Mouse (Mus musculus): ENCODE data around the gene Rccd1. TPM values are rescaled to one million over a fixed set of nuclear protein-coding genes. Genes with fewer than 3 reads are reported as not detected.

The Rccd1 gene
- polyA plus RNA-seq, 1 experiment from 2014 or later = 7.2 TPM

DNA sequence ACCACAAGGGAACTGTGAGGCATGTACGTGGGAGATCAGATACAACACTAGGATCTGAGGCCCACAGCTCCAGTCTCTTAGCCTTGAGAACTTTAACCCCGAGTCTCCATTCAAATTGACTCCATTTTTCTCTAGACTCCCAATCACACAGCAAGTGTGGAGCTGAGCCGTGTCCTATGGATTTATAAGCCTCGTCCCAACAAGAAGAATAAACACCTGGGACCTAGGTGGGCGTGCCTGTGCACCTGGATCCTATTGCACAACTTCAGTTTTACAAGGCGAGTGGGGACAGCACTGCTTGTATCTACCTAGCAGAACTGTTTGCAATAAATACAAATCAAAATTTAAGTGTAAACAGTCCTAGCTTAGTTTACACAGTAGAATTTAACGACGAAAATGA lies 918 bp downstream of the Rccd1 start:
- H3K9me3 ChIP-seq (ENCODE audit: control insufficient read depth, low read length) = no peaks in the 10 kb centered on the region
- H3K4me1 ChIP-seq (replicated peaks; ENCODE audit: control insufficient read depth, insufficient read depth, low read length) = peaks cover 9% of the 10 kb centered on the region
- peak overlapping the region; percentile 70 for H3K4me2 ChIP-seq (ENCODE audit: low read depth, low read length)
- H3K27ac ChIP-seq (ENCODE audit: low read length) = no peak overlapping the region; the same call in 1 of the 2 replicates
- 13% methylated on average over 8 of the region's 8 CpGs for WGBS
- H3K27me3 ChIP-seq (ENCODE audit: control insufficient read depth, insufficient read depth, low read depth, low read length) = no peaks in the 10 kb centered on the region
- ATAC-seq (ENCODE audit: low read depth) = no peak
- H3K36me3 ChIP-seq (ENCODE audit: control insufficient read depth, insufficient read depth, low read length) = peaks cover 19% of the 10 kb centered on the region
- peak overlapping the region; percentile 63 for H3K9ac ChIP-seq (ENCODE audit: low read length)
- H3K4me3 ChIP-seq (ENCODE audit: low read length) = peak overlapping the region; percentile 67

DNA sequence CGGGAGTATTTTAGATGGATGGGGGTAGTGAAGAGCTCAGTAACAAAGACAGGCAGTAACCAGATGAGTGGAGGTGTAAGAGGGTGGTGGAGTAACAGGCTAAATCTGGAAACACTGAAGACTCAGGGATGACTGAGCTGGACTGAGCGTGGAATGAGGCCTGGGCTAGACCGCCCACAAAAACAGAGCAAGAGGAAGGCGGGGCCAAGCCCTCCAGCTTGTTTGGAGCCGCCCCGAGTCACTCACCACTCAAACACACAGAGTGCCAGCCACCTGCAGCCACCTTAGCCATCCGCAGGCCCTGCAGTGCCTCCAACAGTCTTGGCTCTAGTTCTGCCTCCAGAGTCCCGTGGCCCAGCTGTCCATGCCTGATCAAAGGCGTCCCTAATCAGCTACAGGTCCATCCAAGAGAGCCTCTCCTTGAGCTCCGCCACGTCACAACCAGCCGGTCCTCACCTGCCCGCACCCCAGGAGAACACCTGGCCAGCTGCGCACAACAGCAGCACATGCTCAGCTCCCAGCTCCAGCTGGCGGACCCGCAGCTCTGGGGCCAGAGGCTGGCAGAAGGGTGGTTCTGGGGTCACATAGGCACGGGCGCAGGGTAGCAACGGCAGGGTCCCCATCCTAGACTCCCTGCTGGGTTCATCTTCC lies 4.3 kb downstream of the Rccd1 start:
- 76% methylated on average over 19 of the region's 19 CpGs for WGBS
- no peak for ATAC-seq (ENCODE audit: low read depth)
- no peak overlapping the region for H3K9ac ChIP-seq (ENCODE audit: low read length)
- no peak overlapping the region for H3K27ac ChIP-seq (ENCODE audit: low read length)
- no peaks in the 10 kb centered on the region for H3K27me3 ChIP-seq (ENCODE audit: control insufficient read depth, insufficient read depth, low read depth, low read length)
- no peak overlapping the region for H3K4me2 ChIP-seq (ENCODE audit: low read depth, low read length)
- peaks cover 19% of the 10 kb centered on the region for H3K36me3 ChIP-seq (ENCODE audit: control insufficient read depth, insufficient read depth, low read length)
- H3K4me3 ChIP-seq (ENCODE audit: low read length) = no peak overlapping the region
- no peaks in the 10 kb centered on the region for H3K9me3 ChIP-seq (ENCODE audit: control insufficient read depth, low read length)
- H3K4me1 ChIP-seq (replicated peaks; ENCODE audit: control insufficient read depth, insufficient read depth, low read length) = peaks cover 9% of the 10 kb centered on the region

DNA sequence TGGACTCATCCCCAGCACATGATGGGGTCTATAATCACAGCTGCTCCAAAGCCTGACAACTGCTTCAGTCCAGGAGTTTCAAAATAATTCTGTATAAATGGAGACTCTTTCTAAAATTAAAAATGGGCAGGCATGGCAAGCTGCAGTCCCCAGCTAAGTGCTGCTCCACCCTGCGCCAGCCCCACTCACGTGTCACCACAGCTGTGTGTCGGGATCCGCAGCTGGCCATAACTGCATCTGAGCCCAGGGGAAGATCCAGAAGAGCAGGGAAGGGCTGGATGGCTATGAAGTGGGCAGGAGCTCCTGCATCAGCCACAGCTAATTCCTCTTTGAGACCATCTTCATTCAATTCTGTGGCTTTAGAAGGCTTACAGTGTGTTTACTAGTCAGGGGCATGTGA lies 5.6 kb downstream of the Rccd1 start:
- 81% methylated on average over 4 of the region's 4 CpGs for WGBS
- Histone ChIP-seq H3K36me3 (ENCODE audit: control insufficient read depth, insufficient read depth, low read length) (peaks cover 31% of the 10 kb centered on the region), H3K4me1 (replicated peaks; ENCODE audit: control insufficient read depth, insufficient read depth, low read length) (peaks cover 9% of the 10 kb centered on the region), H3K4me2 (ENCODE audit: low read depth, low read length) (no peak overlapping the region), H3K27ac (ENCODE audit: low read length) (no peak overlapping the region), H3K9ac (ENCODE audit: low read length) (no peak overlapping the region), H3K27me3 (ENCODE audit: control insufficient read depth, insufficient read depth, low read depth, low read length) (no peaks in the 10 kb centered on the region), H3K9me3 (ENCODE audit: control insufficient read depth, low read length) (no peaks in the 10 kb centered on the region), H3K4me3 (ENCODE audit: low read length) (no peak overlapping the region)
- no peak for ATAC-seq (ENCODE audit: low read depth)

DNA sequence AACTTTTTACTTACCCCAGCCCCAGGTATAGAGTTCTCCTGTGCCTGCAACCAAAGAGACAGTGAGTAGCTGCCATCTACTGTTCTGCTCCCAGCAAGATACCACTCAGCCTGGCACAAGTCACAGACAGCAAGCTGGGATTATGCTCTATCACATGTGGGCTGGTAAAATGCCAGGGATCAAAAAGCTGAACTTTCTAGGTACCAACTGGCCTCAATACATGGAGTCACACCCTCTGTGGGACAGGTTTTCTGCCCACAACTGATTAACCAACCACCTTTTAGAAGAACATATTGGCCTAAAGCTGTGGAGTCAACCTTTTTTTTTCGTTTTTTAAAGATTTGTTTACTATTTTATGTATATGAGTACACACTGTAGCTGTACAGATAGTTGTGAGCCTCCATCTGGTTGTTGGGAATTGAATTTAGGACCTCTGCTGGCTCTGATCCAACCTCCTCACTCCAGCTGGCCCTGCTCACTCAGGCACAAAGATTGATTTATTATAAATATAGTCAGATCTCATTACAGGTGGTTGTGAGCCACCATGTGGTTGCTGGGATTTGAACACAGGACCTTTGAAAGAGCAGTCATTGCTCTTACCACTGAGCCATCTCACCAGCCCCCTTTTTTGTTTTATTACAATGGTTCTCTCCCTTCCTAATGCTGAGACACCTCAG lies 6.7 kb downstream of the Rccd1 start:
- H3K9me3 ChIP-seq (ENCODE audit: control insufficient read depth, low read length) = no peaks in the 10 kb centered on the region
- no peak overlapping the region for H3K9ac ChIP-seq (ENCODE audit: low read length)
- H3K36me3 ChIP-seq (ENCODE audit: control insufficient read depth, insufficient read depth, low read length) = peaks cover 42% of the 10 kb centered on the region
- H3K4me2 ChIP-seq (ENCODE audit: low read depth, low read length) = no peak overlapping the region
- H3K4me3 ChIP-seq (ENCODE audit: low read length) = no peak overlapping the region
- no peak overlapping the region for H3K27ac ChIP-seq (ENCODE audit: low read length)
- 54% methylated on average over 1 of the region's 1 CpGs for WGBS
- no peaks in the 10 kb centered on the region for H3K27me3 ChIP-seq (ENCODE audit: control insufficient read depth, insufficient read depth, low read depth, low read length)
- H3K4me1 ChIP-seq (replicated peaks; ENCODE audit: control insufficient read depth, insufficient read depth, low read length) = no peaks in the 10 kb centered on the region
- no peak for ATAC-seq (ENCODE audit: low read depth)

DNA sequence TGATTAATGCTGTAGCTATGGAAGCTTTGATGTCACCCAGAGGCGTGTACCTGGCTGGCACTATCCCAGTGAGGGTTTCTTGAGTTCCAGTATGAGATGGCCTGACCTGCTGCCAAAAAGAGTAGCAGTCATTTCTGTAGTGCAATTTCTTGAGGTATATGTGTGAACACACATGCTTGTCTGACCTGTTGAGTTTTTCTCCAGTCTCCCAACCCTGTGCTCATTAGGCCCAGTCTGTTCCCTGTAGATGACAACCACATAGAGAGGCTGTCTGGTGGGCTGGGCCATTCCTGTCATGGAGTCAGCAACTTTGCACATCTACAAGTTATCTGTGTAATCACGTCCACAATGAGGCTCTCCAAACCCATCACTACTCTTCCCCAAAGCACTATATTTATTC lies 8.5 kb downstream of the Rccd1 start:
- no peaks in the 10 kb centered on the region for H3K27me3 ChIP-seq (ENCODE audit: control insufficient read depth, insufficient read depth, low read depth, low read length)

DNA sequence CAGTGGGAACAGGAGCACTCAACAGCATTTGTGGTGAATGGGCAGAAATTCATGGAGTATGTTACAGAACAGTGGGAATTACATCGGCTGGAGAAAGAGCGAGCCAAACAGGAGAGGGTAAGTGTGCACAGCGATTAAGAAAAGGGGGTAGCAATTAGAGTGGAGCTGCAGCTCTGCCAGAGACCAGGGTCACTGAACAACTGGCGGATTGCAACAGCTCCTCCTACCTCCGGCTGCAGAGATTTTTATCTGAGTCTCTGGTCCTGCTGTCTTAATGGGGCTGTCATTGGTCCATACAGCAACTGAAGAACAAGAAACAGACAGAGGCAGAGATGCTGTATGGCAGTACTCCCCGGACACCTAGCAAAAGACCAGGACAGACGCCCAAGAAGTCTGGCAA lies 13.5 kb downstream of the Rccd1 start:
- 74% methylated on average over 7 of the region's 7 CpGs for WGBS
- no peak overlapping the region for H3K9ac ChIP-seq (ENCODE audit: low read length)
- peaks cover 83% of the 10 kb centered on the region for H3K36me3 ChIP-seq (ENCODE audit: control insufficient read depth, insufficient read depth, low read length)
- H3K4me1 ChIP-seq (replicated peaks; ENCODE audit: control insufficient read depth, insufficient read depth, low read length) = no peaks in the 10 kb centered on the region
- H3K27ac ChIP-seq (ENCODE audit: low read length) = no peak overlapping the region
- no peaks in the 10 kb centered on the region for H3K27me3 ChIP-seq (ENCODE audit: control insufficient read depth, insufficient read depth, low read depth, low read length)
- no peak overlapping the region for H3K4me3 ChIP-seq (ENCODE audit: low read length)
- ATAC-seq (ENCODE audit: low read depth) = no peak
- no peak overlapping the region for H3K4me2 ChIP-seq (ENCODE audit: low read depth, low read length)
- H3K9me3 ChIP-seq (ENCODE audit: control insufficient read depth, low read length) = no peaks in the 10 kb centered on the region

More for the DNA sequence above, 8.5 kb downstream of the Rccd1 start:
- Histone ChIP-seq H3K9ac (ENCODE audit: low read length) (no peak overlapping the region), H3K36me3 (ENCODE audit: control insufficient read depth, insufficient read depth, low read length) (peaks cover 53% of the 10 kb centered on the region), H3K4me1 (replicated peaks; ENCODE audit: control insufficient read depth, insufficient read depth, low read length) (no peaks in the 10 kb centered on the region), H3K9me3 (ENCODE audit: control insufficient read depth, low read length) (no peaks in the 10 kb centered on the region), H3K4me2 (ENCODE audit: low read depth, low read length) (no peak overlapping the region), H3K4me3 (ENCODE audit: low read length) (no peak overlapping the region), H3K27ac (ENCODE audit: low read length) (no peak overlapping the region)
- 79% methylated on average over 2 of the region's 2 CpGs for WGBS
- no peak for ATAC-seq (ENCODE audit: low read depth)

DNA sequence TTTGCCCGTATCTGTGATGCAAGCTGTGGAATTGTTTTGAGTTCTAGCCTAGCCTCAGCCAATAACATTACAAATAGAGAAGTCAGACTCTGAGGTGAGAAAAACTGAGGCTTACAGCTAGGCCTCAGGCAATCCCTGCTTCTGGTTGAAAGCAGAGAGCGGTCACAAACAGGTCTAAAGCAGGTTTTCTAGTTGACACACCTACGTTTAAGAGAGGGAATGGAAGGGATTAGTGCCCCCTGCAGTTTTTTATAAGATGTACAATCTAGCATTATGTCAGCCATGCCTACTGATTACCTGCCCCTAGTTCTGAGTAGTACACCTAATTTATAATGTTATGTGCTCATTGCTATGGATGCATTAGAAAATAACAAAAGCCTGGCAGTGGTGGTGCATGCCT lies 16.5 kb downstream of the Rccd1 start:
- no peak overlapping the region for H3K27ac ChIP-seq (ENCODE audit: low read length)
- WGBS = 81% methylated on average over 3 of the region's 3 CpGs
- H3K36me3 ChIP-seq (ENCODE audit: control insufficient read depth, insufficient read depth, low read length) = peaks cover 76% of the 10 kb centered on the region
- ATAC-seq (ENCODE audit: low read depth) = no peak
- no peak overlapping the region for H3K4me3 ChIP-seq (ENCODE audit: low read length)
- H3K9ac ChIP-seq (ENCODE audit: low read length) = no peak overlapping the region
- no peak overlapping the region for H3K4me2 ChIP-seq (ENCODE audit: low read depth, low read length)
- no peaks in the 10 kb centered on the region for H3K9me3 ChIP-seq (ENCODE audit: control insufficient read depth, low read length)
- no peaks in the 10 kb centered on the region for H3K27me3 ChIP-seq (ENCODE audit: control insufficient read depth, insufficient read depth, low read depth, low read length)
- no peaks in the 10 kb centered on the region for H3K4me1 ChIP-seq (replicated peaks; ENCODE audit: control insufficient read depth, insufficient read depth, low read length)

DNA sequence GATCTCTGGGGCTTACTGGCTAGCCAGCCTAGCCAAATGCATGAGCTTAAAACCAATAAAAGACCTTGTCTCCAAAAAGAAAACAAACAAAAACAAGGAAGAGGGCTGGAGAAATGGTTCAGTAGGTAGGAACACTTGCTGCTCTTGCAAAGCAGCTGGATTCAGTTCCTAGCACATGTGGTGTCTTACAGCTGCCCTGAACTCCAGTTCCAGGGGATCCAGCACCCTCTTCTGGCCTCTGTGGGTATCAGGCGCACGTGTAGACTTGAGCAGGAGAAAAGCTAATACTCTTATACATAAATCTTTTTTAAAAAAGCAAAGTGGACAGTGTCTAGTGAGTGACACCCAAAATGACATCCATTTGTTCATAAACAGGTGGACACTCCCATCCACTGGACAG lies 22.7 kb downstream of the Rccd1 start:
- Histone ChIP-seq H3K4me1 (replicated peaks; ENCODE audit: control insufficient read depth, insufficient read depth, low read length) (peaks cover 1% of the 10 kb centered on the region), H3K36me3 (ENCODE audit: control insufficient read depth, insufficient read depth, low read length) (peaks cover 45% of the 10 kb centered on the region), H3K27me3 (ENCODE audit: control insufficient read depth, insufficient read depth, low read depth, low read length) (no peaks in the 10 kb centered on the region), H3K4me2 (ENCODE audit: low read depth, low read length) (no peak overlapping the region), H3K4me3 (ENCODE audit: low read length) (no peak overlapping the region), H3K9me3 (ENCODE audit: control insufficient read depth, low read length) (no peaks in the 10 kb centered on the region), H3K27ac (ENCODE audit: low read length) (no peak overlapping the region), H3K9ac (ENCODE audit: low read length) (no peak overlapping the region)
- ATAC-seq (ENCODE audit: low read depth) = no peak
- WGBS = 85% methylated on average over 2 of the region's 2 CpGs

DNA sequence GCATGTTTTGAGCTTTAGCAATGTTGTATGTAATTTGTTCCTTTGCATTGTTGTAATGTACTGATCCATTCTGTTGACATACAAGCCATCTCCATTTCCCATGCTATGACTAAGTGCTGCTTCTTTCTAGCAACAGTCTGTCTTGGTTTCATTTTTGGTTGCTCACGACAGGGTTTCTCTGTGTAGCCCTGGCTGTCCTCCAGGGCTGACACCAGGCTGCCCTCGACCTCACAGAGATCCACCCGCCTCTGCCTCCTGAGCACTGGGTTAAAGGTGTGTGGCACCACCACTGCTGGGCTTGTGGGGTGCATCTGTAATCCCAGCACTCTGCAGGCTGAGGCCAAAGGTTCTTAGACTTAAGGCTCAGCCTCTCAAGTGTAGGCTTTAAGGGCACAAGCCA lies 24.7 kb downstream of the Rccd1 start:
- no peaks in the 10 kb centered on the region for H3K27me3 ChIP-seq (ENCODE audit: control insufficient read depth, insufficient read depth, low read depth, low read length)
- WGBS = 82% methylated on average over 3 of the region's 3 CpGs

More for the DNA sequence above, 24.7 kb downstream of the Rccd1 start:
- H3K9ac ChIP-seq (ENCODE audit: low read length) = no peak overlapping the region
- no peak for ATAC-seq (ENCODE audit: low read depth)
- no peak overlapping the region for H3K4me2 ChIP-seq (ENCODE audit: low read depth, low read length)
- H3K4me1 ChIP-seq (replicated peaks; ENCODE audit: control insufficient read depth, insufficient read depth, low read length) = peaks cover 12% of the 10 kb centered on the region
- no peaks in the 10 kb centered on the region for H3K9me3 ChIP-seq (ENCODE audit: control insufficient read depth, low read length)
- H3K36me3 ChIP-seq (ENCODE audit: control insufficient read depth, insufficient read depth, low read length) = peaks cover 27% of the 10 kb centered on the region
- H3K27ac ChIP-seq (ENCODE audit: low read length) = no peak overlapping the region
- no peak overlapping the region for H3K4me3 ChIP-seq (ENCODE audit: low read length)
